Mouse (Mus musculus) forebrain, postnatal 0 days (tissue): ENCODE data around the gene Gfap. TPM values are rescaled to one million over a fixed set of nuclear protein-coding genes. Genes with fewer than 3 reads are reported as not detected.

ENCODE experiments used
- ATAC-seq: fragments of 200-750 bp; cut with Nextera tagmentation; 2 replicates; pipeline ENCODE4 v1.8.0; 2017; ENCODE audit warnings: mild to moderate bottlenecking, moderate library complexity
- DNase-seq: peaks from one replicate; pipeline ENCODE4 v3.0.0-alpha.2; 2015
- H3K27ac ChIP-seq: fragments of 300-500 bp; sonication (generic); 2 replicates; pipeline ENCODE4 v1.5.1; 2014; ENCODE audit warnings: low read depth, mild to moderate bottlenecking, antibody characterized with exemption, low read length, moderate library complexity, mixed read lengths
- H3K27me3 ChIP-seq: fragments of 300-500 bp; sonication (generic); 2 replicates; pipeline ENCODE4 v1.6.1; 2014; ENCODE audit warnings: mild to moderate bottlenecking, low read length, mixed read lengths; ENCODE audit not compliant: insufficient read depth
- H3K36me3 ChIP-seq: fragments of 300-500 bp; sonication (generic); 2 replicates; pipeline ENCODE4 v1.6.1; 2014; ENCODE audit warnings: mild to moderate bottlenecking, moderate library complexity; ENCODE audit not compliant: insufficient read depth
- H3K4me1 ChIP-seq: fragments of 300-500 bp; sonication (generic); 2 replicates; pipeline ENCODE4 v1.6.1; 2014; ENCODE audit warnings: antibody characterized with exemption; ENCODE audit not compliant: insufficient read depth
- H3K4me2 ChIP-seq: fragments of 300-500 bp; sonication (generic); 2 replicates; pipeline ENCODE4 v1.6.1; 2014; ENCODE audit warnings: low read depth, mild to moderate bottlenecking, moderate library complexity
- H3K4me3 ChIP-seq: fragments of 300-500 bp; sonication (generic); 2 replicates; pipeline ENCODE4 v1.5.1; 2014; ENCODE audit warnings: low read depth, low read length, mixed read lengths
- H3K9ac ChIP-seq: fragments of 300-500 bp; sonication (generic); 2 replicates; pipeline ENCODE4 v1.6.1; 2014; ENCODE audit warnings: mild to moderate bottlenecking
- H3K9me3 ChIP-seq: fragments of 300-500 bp; sonication (generic); 2 replicates; pipeline ENCODE4 v1.6.1; 2016; ENCODE audit warnings: low read length
- CTCF ChIP-seq: sonication (generic); IDR thresholded peaks from 2 replicates; pipeline ENCODE4 v1.5.1; 2016; ENCODE audit warnings: antibody characterized with exemption, control low read depth, low read depth
- WGBS: fragments of 180-500 bp; shearing (Covaris S2); extraction: QIAGEN DNeasy Blood & Tissue Kit; methylation state at CpG from one replicate; pipeline ENCODE4 v1.1.7; 2014; 5-methylcytosine and 5-hydroxymethylcytosine counted together
- polyA plus RNA-seq: library from polyadenylated mRNA; unstranded; fragments of >200 nt; fragmentation: Nextera tagmentation; extraction: Ambion mirVana; gene quantifications from 2 replicates; pipeline ENCODE4 v1.2.1, GENCODE M21; 2015
- total RNA-seq: library from RNA; depleted of rRNA; stranded (reverse); fragments of >200 nt; gene quantifications from 2 replicates; pipeline ENCODE4 v1.2.3, GENCODE M21; 2014

Gfap gene
- total and polyA plus RNA-seq, 2 experiments from 2014 or later: 44.4 to 52.6 TPM

DNA sequence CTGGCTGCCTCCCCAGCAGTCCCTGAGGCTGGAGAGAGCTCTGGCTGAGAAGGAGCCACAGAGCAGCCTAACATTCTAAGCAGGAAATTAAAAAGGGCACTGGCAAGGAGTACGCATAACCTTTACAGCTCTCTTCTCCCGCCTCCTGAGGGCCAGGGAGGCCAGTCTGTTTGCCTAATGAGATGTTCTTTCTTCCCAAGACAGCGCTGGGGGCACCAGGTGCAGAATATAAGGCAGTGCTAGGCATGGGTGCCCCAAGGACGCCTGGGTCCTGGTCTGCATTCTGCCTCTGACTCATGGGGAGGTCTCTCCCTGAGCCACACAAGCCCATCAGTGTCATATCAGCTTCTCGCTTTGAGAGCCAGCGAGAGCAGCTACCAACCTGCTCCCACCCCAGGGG is 20.8 kb upstream of the Gfap start:
- no peak for TF ChIP-seq CTCF
- DNase-seq (no peak), ATAC-seq (no peak)
- WGBS: 68% methylated on average over 6 of the region's 6 CpGs
- Histone ChIP-seq H3K36me3 (no peaks in the 10 kb centered on the region), H3K4me1 (no peaks in the 10 kb centered on the region), H3K9ac (no peak overlapping the region), H3K27me3 (no peaks in the 10 kb centered on the region), H3K9me3 (no peaks in the 10 kb centered on the region), H3K4me2 (no peak overlapping the region), H3K4me3 (no peak overlapping the region), H3K27ac (no peak overlapping the region)

DNA sequence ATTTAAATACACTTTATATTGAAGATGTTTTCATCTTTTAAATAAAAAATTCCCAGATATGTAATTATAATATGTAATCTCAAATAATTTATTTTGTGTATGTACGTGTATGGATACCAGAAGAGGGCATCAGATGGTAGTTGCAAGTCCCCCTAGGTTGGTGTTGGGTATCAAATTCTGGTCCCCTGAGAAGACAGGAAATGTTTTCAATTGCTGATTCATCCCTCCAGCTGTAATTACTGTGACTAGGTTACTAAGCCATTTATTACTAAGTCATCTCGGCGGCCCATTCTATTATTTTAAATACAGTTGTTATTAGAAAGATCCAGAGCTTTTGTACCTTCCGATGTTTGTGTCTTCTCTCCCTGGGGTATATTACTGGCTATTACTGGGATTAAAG is 17.4 kb upstream of the Gfap start:
- Histone ChIP-seq H3K4me2 (no peak overlapping the region), H3K4me1 (no peaks in the 10 kb centered on the region), H3K4me3 (no peak overlapping the region), H3K27me3 (no peaks in the 10 kb centered on the region), H3K9me3 (no peaks in the 10 kb centered on the region), H3K9ac (no peak overlapping the region), H3K27ac (no peak overlapping the region), H3K36me3 (no peaks in the 10 kb centered on the region)
- ATAC-seq (no peak), DNase-seq (no peak)
- 89% methylated on average over 4 of the region's 4 CpGs for WGBS
- TF ChIP-seq CTCF: no peak

DNA sequence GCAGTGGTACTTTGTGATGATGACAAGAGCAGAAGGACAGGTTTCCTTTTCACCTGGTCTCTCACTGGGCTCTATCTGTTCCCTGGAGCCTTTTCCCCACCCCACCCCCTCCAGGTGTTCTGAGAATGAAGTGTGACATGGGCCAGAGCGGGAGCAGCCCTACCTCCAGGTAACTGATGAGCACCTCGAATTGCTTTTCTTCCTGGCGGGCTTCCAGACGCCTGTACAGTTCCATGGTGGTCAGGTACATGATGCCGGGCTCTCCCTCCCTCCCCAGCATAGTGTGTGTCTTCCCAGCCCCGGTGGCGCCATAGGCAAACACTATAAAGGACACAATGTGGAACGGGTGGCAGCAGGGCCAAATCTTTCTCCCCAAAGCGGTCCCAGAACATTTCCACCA is 14.7 kb upstream of the Gfap start:
- H3K4me1 ChIP-seq: no peaks in the 10 kb centered on the region
- H3K9ac ChIP-seq: no peak overlapping the region
- H3K9me3 ChIP-seq: no peaks in the 10 kb centered on the region
- no peak overlapping the region for H3K4me3 ChIP-seq
- ATAC-seq (no peak), DNase-seq (no peak)
- no peak overlapping the region for H3K4me2 ChIP-seq
- WGBS: 93% methylated on average over 9 of the region's 9 CpGs
- no peak overlapping the region for H3K27ac ChIP-seq
- TF ChIP-seq CTCF: no peak
- no peaks in the 10 kb centered on the region for H3K27me3 ChIP-seq
- H3K36me3 ChIP-seq: no peaks in the 10 kb centered on the region

DNA sequence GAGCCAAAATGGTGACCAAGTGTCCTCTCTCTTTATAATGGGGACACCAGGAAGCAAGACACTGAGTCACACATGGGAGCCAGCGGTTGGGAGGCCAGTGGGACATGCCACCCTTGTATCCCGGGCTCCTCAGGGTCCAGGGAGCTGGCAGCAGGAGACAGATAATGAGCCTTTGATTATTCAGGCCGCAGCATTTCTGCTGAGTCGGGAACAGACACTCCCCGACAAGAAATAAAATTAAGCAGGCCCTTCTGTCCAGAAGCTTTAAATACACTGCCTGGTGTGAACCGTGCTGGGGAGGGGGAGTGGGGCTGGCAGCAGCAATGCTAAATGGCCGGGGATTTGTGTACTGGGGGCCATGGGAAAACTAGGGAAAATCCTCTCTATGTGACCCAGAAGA is 10.7 kb upstream of the Gfap start:
- no peak for DNase-seq
- no peak for TF ChIP-seq CTCF
- Histone ChIP-seq H3K36me3 (no peaks in the 10 kb centered on the region), H3K4me3 (no peak overlapping the region), H3K9ac (no peak overlapping the region), H3K4me2 (no peak overlapping the region), H3K27me3 (no peaks in the 10 kb centered on the region), H3K27ac (no peak overlapping the region), H3K9me3 (no peaks in the 10 kb centered on the region), H3K4me1 (no peaks in the 10 kb centered on the region)
- WGBS: 50% methylated on average over 7 of the region's 7 CpGs
- no peak for ATAC-seq

DNA sequence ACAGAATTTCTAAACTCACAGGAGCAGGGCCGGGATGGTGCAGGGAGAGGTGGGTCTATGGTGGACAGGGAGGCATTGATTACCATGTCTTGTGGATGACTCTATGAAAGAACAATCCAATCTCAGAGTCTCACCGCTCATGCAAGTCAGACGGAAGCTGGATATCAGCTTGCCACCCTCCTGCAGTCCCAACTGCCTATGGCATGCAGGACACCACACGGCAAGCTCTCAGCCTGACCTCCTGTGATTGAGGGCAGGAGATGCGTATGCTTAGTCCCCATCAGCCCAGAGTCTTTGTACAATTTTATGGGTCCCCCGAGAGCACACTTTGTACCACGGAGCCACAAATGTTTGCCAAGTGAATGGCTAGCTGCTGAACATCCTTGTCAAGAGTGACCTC is 2.9 kb upstream of the Gfap start:
- Histone ChIP-seq H3K4me3 (no peak overlapping the region), H3K9ac (no peak overlapping the region), H3K27ac (no peak overlapping the region), H3K36me3 (no peaks in the 10 kb centered on the region), H3K4me2 (no peak overlapping the region), H3K4me1 (no peaks in the 10 kb centered on the region), H3K27me3 (no peaks in the 10 kb centered on the region), H3K9me3 (no peaks in the 10 kb centered on the region)
- no peak for ATAC-seq
- no peak for TF ChIP-seq CTCF
- no peak for DNase-seq
- 85% methylated on average over 7 of the region's 7 CpGs for WGBS

DNA sequence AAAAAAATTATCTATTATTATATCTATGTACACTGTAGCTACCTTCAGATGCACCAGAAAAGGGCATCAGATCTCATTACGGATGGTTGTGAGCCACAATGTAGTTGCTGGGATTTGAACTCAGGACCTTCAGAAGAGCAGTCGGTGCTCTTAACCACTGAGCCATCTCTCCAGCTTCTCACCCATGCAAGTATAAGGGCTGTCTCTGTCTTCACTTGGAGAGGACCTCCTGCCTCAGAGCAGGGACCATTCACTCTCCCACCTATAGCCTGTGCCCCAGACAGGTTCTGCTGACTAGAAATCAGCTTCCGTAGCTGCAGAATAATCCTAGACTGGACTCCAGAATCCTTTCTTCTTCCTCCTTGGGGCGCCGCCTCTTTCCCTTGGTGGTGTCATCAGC is 1.4 kb upstream of the Gfap start:
- H3K27me3 ChIP-seq: no peaks in the 10 kb centered on the region
- ATAC-seq (no peak), DNase-seq (no peak)
- no peak overlapping the region for H3K27ac ChIP-seq
- H3K4me1 ChIP-seq: no peaks in the 10 kb centered on the region
- H3K4me2 ChIP-seq: no peak overlapping the region
- 76% methylated on average over 5 of the region's 5 CpGs for WGBS
- no peak overlapping the region for H3K9ac ChIP-seq
- H3K9me3 ChIP-seq: no peaks in the 10 kb centered on the region
- H3K36me3 ChIP-seq: no peaks in the 10 kb centered on the region
- no peak for TF ChIP-seq CTCF
- H3K4me3 ChIP-seq: no peak overlapping the region

DNA sequence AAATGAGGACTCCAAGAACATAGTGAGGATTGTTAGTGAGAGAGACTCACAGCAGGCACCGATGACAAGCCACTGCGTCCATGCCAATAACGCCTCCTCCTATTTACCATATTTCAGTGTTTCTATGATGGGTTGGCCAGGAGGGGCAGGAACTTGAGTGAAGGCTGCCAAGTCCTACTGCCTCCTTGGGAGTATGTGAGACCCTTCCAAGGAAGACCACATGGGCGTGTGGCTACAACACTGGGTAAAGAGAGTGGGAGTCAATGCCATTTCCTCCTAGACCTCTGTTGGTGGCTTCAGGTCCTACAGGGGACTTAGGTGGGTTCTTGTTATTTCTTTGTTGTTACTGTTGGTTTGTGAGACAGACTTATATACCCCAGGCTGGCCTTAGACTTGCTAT is 487 bp upstream of the Gfap start:
- H3K4me2 ChIP-seq: no peak overlapping the region
- WGBS: 44% methylated on average over 4 of the region's 4 CpGs
- no peak for TF ChIP-seq CTCF
- ATAC-seq (no peak), DNase-seq (no peak)
- no peaks in the 10 kb centered on the region for H3K4me1 ChIP-seq
- no peaks in the 10 kb centered on the region for H3K9me3 ChIP-seq
- H3K27me3 ChIP-seq: no peaks in the 10 kb centered on the region
- H3K27ac ChIP-seq: no peak overlapping the region
- no peaks in the 10 kb centered on the region for H3K36me3 ChIP-seq
- H3K9ac ChIP-seq: no peak overlapping the region
- H3K4me3 ChIP-seq: no peak overlapping the region

DNA sequence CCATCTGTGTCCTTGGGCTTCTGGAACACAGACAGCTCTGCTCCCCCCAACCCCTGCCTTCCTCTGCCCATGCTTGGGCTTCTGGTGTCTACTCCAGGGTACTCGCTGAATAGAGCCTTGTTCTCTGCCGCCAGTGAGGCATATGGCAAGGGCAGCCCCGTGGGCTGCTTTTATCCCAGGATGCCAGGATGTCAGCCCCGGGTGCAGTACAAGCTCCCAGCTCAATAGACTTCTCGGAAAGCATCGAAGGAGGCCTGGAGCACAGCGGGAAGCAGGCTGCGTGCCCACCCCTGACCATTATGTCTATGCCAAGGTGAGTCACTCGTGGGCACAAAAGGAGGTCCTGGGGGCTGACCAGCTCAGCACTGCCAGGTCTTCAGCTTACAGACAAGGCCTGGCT is 2.3 kb downstream of the Gfap start:
- ATAC-seq: peak; percentile 91
- no peaks in the 10 kb centered on the region for H3K4me1 ChIP-seq
- WGBS: 39% methylated on average over 9 of the region's 9 CpGs
- no peaks in the 10 kb centered on the region for H3K36me3 ChIP-seq
- peak; percentile 69 for DNase-seq
- no peaks in the 10 kb centered on the region for H3K9me3 ChIP-seq
- no peak for TF ChIP-seq CTCF
- no peak overlapping the region for H3K4me3 ChIP-seq
- H3K27me3 ChIP-seq: peaks cover 6% of the 10 kb centered on the region
- H3K9ac ChIP-seq: no peak overlapping the region
- H3K4me2 ChIP-seq: no peak overlapping the region
- peak overlapping the region; percentile 51; the same call in 1 of the 2 replicates for H3K27ac ChIP-seq
